Mouse (Mus musculus) cerebellum, adult 2 months (tissue): ENCODE data around the gene Fam131b. TPM values are rescaled to one million over a fixed set of nuclear protein-coding genes. Genes with fewer than 3 reads are reported as not detected.

ENCODE experiments used
- DNase-seq, 2 experiments: peaks; one replicate each; pipeline ENCODE4 v3.0.0; 2021
- H3K27ac ChIP-seq: fragments of 200-500 bp; 2 replicates; pipeline ENCODE4 v1.5.1; 2012; ENCODE audit warnings: low read length, control low read depth, inconsistent platforms; ENCODE audit not compliant: insufficient read depth
- H3K27me3 ChIP-seq: fragments of 200-500 bp; 2 replicates; pipeline ENCODE4 v1.6.1; 2012; ENCODE audit warnings: inconsistent platforms, mild to moderate bottlenecking, low read length, moderate library complexity; ENCODE audit not compliant: control insufficient read depth, insufficient read depth
- H3K4me1 ChIP-seq: fragments of 200-500 bp; 2 replicates; pipeline ENCODE4 v1.6.1; 2011; ENCODE audit warnings: low read length; ENCODE audit not compliant: control insufficient read depth, insufficient read depth
- H3K4me3 ChIP-seq: fragments of 200-500 bp; replicated peaks from 2 replicates; pipeline ENCODE3; 2011; ENCODE audit warnings: mild to moderate bottlenecking, low read depth, low read length, control low read depth; ENCODE audit not compliant: insufficient read depth
- CTCF ChIP-seq: fragments of 200-500 bp; IDR thresholded peaks from 2 replicates; pipeline ENCODE4 v1.5.1; 2011; ENCODE audit warnings: low read depth, mild to moderate bottlenecking, control low read depth, low read length, moderate library complexity, borderline replicate concordance; ENCODE audit not compliant: insufficient read depth
- POLR2A ChIP-seq: fragments of 200-500 bp; IDR thresholded peaks from 2 replicates; pipeline ENCODE4 v1.6.1; 2011; ENCODE audit warnings: low read length, control low read depth, borderline replicate concordance; ENCODE audit not compliant: insufficient read depth
- WGBS: fragments of 180-500 bp; shearing (Covaris S2); methylation state at CpG from one replicate; pipeline ENCODE4 v1.1.7; 2018; 5-methylcytosine and 5-hydroxymethylcytosine counted together
- polyA plus RNA-seq: library from polyadenylated mRNA; depleted of rRNA; stranded (reverse); fragments of >200 nt; gene quantifications from 2 replicates; pipeline ENCODE4 v1.2.3, GENCODE M21; 2012

Fam131b gene
- polyA plus RNA-seq, 1 experiment, result 102 TPM

DNA sequence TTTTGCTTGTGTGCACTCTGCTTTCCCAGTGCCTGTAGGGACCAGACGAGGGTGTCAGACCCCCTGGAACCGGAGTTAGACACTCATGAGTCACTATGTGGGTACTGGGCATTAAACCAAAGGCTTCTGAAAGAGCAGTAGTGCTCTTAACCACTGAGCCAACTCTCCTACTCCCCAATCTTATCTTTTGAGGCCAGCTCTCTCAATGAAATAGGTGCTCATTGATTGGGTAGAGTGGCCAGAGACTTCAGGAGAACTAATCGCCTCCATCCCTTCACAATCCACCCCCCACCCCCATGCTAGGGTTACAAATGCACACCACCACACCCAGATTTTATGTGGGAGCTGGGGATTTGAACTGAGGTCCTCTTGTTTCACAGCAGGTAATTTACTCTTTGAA is 4.3 kb upstream of the Fam131b start:
- DNase-seq, result no peak
- Histone ChIP-seq H3K4me3 (no peak overlapping the region), H3K27ac (no peak overlapping the region), H3K4me1 (peaks cover 15% of the 10 kb centered on the region), H3K27me3 (no peaks in the 10 kb centered on the region)
- TF ChIP-seq CTCF, result no peak
- no peak for TF ChIP-seq POLR2A
- 75% methylated on average over 3 of the region's 3 CpGs for WGBS

DNA sequence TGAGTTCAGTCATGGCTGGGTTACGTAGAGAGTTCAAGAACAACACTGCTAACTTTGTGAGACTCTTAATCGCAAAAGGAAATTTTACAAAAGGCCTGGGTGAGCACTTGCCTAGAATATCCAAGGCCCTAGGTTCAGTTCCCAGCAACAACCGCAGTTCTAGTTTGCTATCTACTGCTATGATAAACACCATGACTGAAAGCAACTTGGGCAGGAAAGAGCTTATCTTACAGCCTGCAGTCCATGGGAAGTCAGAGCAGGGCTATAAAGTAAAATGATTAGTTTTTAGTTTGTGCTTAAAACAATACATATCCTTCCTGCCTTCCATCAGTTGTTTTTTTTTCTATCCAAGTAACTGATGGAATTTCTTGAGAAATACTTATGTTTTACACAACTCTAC is 2.1 kb upstream of the Fam131b start:
- Histone ChIP-seq H3K27me3 (no peaks in the 10 kb centered on the region), H3K27ac (no peak overlapping the region), H3K4me1 (peaks cover 15% of the 10 kb centered on the region), H3K4me3 (no peak overlapping the region)
- no peak for TF ChIP-seq CTCF
- no peak for TF ChIP-seq POLR2A
- 94% methylated on average over 3 of the region's 3 CpGs for WGBS
- DNase-seq, result no peak

DNA sequence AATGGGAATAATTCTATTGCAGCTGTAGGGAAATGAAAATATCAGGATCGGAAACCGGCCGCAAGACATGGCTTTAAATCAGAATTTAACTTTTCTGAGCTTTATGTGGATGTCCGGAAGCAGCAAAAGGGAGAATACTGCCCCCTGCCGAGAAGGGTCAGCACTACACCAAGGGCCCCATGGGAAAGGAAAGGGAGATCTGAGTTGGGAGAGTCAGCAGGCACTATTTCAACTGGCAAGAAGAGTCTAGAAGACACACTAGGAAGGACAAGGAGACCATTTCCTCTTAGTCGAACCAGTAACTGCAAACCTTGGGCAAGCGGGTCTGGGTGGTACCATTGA is 796 bp upstream of the Fam131b start:
- peak overlapping the region; percentile 98 for H3K27ac ChIP-seq
- peaks cover 10% of the 10 kb centered on the region for H3K4me1 ChIP-seq
- DNase-seq, result peak; percentile 84 to 90
- no peaks in the 10 kb centered on the region for H3K27me3 ChIP-seq
- TF ChIP-seq CTCF (peak; percentile 74), POLR2A (no peak)
- WGBS, result 3% methylated on average over 7 of the region's 7 CpGs
- H3K4me3 ChIP-seq, result peak overlapping the region; percentile 98

DNA sequence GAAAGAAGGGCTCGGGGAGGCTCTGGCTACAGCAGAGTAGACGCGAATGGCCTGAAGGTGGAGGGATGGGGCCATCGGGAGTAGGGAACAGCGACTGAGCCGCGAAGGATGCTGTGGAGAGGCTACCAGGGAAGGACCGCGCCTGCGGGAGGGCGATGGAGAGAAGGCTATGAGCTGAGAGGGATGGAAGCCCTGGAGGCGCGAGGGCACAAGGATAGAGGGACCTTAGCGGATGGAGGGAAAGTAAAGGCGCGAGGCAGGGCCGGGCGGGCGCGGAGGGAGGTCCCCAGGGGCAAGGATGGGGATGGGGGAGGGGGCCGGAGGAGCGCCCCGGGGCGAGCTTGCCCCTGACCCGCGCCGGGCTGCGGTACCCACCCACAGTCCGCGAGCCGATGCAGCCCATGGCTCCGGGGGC is 369 bp downstream of the Fam131b start:
- peak overlapping the region; percentile 98 for H3K27ac ChIP-seq
- TF ChIP-seq POLR2A (no peak), CTCF (peak; percentile 13; the same call in 1 of the 2 replicates)
- DNase-seq, result peak; percentile 67 to 76
- H3K4me3 ChIP-seq, result peak overlapping the region; percentile 98
- no peaks in the 10 kb centered on the region for H3K27me3 ChIP-seq
- H3K4me1 ChIP-seq, result peaks cover 6% of the 10 kb centered on the region; the same call in 1 of the 2 replicates
- WGBS, result under 1% methylated on average over 31 of the region's 32 CpGs

DNA sequence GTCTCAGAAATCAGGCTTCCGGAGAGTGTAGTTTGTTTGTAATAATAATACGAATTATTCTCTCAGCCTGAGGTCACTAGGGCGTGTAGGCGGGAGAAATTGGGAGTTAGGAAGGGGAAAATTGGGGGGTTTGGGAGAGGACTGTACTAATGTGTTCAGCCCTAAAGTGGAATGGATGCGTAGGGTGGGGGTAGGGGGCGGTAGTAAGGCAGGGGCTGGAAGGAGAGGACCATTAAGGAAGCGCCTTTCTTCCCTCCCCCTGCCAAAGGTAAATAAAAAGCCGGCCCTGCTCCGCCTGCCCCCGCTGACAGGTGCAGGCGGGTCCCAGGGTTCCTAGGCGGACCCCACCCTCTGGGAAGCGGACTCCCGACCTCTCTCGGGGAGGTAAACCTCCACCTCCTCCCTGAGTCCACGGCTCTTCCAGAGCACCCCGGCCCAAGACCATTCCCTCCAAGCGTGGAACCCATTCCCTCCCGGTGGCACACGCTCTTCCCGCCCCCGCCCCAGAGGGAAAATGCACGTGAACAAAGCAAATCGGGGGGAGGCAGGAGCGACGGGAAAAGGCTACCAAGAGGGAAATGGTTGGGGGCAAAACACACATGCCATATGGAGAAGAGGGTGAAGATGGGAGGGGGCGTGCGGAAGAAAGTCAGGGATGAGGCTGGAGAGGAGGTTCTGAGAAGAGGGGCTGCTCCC is 924 bp downstream of the Fam131b start:
- peak overlapping the region; percentile 98 for H3K27ac ChIP-seq
- 1% methylated on average over 28 of the region's 28 CpGs for WGBS
- H3K27me3 ChIP-seq, result no peaks in the 10 kb centered on the region
- peak in 1 of 2 experiments; percentile 45 for DNase-seq
- H3K4me3 ChIP-seq, result peak overlapping the region; percentile 98
- TF ChIP-seq POLR2A, result no peak
- TF ChIP-seq CTCF, result no peak
- peaks cover 8% of the 10 kb centered on the region; the same call in 1 of the 2 replicates for H3K4me1 ChIP-seq

DNA sequence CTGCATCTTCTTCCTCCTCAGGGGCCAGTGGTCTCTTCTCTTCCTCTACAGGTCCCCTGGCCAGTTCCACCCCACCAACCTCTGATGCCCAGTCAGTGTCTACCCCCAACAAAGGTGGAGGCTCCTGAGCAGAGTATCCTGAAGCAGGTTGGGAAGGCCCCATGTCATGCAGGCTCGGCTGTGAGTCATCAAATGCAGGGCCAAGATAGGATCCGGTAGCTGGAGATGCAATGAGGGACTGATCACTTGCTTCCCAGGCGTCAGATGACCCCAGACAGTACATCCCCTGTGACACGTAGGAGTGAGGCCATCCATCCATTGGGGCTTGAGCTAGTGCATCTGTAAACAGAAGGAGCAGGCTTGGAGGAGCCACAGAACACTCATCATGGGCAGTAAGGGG is 6.2 kb downstream of the Fam131b start:
- WGBS, result 18% methylated on average over 4 of the region's 4 CpGs
- no peaks in the 10 kb centered on the region for H3K27me3 ChIP-seq
- peak; percentile 44 to 52 for DNase-seq
- no peak for TF ChIP-seq CTCF
- no peak for TF ChIP-seq POLR2A
- H3K27ac ChIP-seq, result no peak overlapping the region
- peaks cover 16% of the 10 kb centered on the region for H3K4me1 ChIP-seq
- H3K4me3 ChIP-seq, result no peak overlapping the region

DNA sequence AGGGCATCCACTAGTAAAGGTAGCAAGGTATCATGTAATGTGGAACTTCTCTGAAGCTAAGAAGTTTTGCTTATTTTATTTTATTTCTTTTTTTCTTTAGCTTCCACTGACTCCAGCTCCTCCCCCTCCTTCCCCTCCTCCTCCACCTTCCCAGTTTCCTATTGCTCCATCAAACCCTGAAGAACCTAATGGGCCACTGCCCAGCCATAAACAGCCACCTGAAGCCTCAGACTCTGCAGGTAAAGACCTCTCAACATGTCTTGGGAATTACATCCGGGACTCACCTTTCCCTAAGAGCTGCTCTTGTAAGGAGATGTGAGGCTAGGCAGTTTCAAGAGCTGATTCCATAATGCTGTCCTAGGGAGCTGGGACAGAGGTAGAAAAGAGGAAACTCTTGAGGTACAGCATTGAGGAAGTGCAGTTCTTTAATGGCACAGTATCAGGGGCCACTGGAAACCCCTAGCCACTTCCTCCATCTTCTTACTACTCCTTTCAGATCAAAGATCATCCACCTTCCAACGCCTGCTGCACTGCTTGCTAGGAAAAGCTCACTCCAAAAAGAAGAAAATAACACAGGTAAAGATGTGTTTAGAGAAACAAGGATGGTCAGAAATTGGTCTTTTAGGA is 13.9 kb downstream of the Fam131b start:
- Histone ChIP-seq H3K4me3 (no peak overlapping the region), H3K27me3 (no peaks in the 10 kb centered on the region), H3K27ac (no peak overlapping the region), H3K4me1 (no peaks in the 10 kb centered on the region)
- no peak for TF ChIP-seq CTCF
- no peak for TF ChIP-seq POLR2A
- 93% methylated on average over 2 of the region's 2 CpGs for WGBS
- DNase-seq, result no peak

DNA sequence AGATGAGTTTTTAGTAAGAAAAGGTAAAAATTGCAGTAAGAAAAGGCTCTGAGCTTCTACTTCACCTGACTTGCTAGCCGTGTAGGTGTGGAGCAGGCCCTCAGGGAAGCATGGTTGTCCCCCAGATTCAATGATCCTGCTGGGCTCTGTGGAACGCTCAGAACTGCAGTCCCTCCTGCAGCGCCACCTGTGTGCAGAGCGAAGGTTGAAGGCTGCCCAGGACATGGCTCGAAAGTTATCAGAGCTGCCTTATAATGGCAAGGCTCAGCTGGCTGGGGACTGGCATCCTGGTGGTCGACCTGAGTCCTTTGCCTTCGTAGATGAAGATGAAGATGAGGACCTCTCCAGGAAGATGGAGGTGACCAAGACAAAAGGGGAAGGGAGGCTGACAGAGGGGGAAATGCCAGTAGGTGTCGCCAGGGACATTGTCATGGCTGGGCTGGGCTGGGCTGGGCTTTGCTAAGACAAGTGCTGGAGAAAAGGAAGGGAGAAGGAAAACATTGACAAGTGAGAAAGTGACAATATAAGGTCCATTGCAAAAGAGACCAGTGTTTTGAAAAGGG is 14.5 kb downstream of the Fam131b start:
- 45% methylated on average over 8 of the region's 8 CpGs for WGBS
- DNase-seq, result peak in 1 of 2 experiments; percentile 51
- Histone ChIP-seq H3K27ac (no peak overlapping the region), H3K27me3 (no peaks in the 10 kb centered on the region), H3K4me3 (no peak overlapping the region), H3K4me1 (no peaks in the 10 kb centered on the region)
- TF ChIP-seq CTCF, result peak; percentile 66
- TF ChIP-seq POLR2A, result no peak
